Mouse (Mus musculus) thymus, adult 18-20 months (tissue): ENCODE measurements around the gene Scn2a.

Source experiments
- DNase-seq, 2 experiments: peaks; one replicate each; pipeline ENCODE4 v3.0.0; 2022; ENCODE audit warnings: mixed read lengths in 2 of 2

Gene Scn2a

DNA sequence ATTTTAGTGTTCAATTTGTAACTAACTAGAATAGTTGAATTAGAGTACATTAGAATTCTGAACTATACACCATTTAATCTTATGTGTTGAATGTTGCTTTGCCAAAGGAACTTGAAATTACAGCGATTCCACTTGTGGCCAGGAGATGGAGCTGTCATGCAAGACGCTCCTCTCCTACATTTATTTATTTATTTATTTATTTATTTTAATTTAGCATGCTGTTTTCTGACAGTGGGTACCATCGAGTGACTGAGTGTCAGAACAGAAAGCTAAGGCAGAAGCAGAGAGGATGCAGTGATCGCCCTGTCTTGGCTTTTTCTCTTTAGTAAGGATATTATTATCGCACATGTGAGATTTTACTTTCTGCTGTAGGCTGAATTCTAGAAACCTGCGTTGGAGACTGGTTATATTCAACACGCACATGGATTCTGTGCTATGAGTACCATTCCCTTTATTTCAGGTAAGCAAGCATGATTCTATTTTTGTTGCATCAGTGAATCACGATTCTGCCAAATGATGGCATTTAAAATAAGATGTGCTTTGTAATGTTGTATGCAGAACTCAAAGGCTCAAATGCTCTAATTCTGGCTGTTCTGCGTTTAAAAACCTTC lies at the start of gene Scn2a:
Scn2a (plus strand) TSS at position 216 of the 611 bp plus-strand sequence.
- DNase-seq, result no peak

DNA sequence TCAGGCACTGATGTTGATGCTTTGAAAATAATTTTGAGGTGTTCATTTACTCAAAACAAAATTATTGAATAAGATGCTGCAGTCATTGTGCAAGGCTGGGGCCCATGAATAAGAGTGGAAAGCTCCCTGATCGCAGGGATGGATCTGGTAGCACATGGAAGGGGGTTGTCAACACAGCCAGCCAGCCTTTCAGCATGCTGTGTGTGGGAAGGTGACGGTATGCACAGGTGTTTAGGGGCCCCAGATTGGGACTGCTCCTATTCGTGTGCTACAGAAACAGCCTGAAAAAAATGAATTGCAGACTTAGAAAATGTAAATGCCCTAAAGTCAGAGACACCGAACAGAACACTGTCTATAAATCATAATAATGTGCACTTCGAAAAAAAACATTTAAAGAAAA lies 32.9 kb upstream of the Scn2a start:
- DNase-seq, result no peak

DNA sequence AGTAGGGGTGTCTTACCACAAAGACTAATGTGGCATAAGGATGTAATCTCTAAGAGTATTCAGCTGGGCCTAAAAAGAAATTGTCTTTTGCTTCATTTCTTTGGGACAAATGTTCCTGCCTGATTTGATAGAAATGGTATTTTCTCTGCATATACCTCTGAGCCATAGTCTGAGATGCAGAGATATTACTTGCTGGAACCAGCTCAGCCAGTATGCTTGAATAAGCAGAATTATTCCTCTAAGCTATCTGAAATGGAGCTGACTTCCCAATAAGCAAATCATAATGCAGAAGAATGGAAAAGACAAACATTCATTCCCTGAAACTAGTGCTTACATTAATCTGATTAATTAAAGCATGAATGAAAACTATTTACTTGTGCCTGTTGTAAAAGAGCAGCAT lies 12.8 kb upstream of the Scn2a start:
- no peak for DNase-seq

DNA sequence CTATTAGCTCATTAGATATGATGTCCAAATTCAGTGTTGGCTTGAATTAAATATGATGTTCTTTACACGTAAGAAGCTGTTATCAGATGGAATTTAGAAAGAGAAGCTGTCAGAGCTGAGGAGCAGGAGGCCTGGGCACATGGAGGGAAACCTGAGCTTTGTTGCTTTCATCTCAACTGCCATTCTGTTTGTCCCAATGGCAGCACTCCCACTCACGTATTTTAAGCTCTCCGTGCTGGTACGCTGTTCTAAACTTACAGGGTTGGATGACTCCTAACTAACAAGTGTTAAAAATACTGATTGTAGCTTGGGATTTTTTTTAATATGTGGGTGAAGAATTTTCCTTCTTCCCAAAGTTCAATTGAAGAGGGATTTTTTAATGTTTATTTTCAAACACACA lies 8.7 kb upstream of the Scn2a start:
- DNase-seq, result no peak

DNA sequence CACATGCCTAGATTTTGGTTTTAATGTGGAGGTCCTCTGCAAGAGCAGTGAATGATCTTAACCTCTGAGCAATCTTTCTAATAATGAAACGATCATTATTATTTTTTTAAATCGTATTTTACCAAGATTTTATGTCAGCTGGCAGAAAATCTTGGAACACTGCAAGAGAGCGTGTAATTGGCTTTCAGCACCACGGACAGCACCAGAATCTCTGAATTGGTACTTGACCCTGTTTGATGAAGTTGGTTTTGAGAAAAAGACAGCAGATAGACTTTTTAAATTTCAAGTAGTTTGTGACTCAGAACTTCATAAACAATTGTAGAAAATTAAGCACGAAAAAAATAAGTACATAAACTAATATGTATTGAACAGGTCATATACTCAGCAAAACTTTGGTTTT lies 790 bp upstream of the Scn2a start:
- DNase-seq, result no peak

DNA sequence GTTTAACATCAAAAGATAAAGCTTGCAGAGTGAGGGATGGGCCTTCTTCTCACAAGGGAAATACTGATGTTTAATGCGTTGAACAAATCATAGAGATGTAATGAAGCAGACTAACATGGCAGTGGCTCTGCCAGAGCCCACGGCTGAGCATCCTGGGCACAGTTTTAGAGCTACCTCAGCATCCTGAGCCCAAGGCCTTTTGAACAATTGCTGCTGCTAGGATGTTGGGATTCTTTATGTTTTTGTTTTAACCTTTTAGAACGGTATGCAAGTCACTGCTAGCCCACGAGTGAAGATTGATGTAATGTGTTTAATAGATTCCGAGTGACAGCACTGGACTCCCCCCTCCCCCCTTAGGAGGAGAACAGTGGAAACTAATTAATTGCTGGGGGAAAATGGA lies 683 bp downstream of the Scn2a start:
- no peak for DNase-seq

DNA sequence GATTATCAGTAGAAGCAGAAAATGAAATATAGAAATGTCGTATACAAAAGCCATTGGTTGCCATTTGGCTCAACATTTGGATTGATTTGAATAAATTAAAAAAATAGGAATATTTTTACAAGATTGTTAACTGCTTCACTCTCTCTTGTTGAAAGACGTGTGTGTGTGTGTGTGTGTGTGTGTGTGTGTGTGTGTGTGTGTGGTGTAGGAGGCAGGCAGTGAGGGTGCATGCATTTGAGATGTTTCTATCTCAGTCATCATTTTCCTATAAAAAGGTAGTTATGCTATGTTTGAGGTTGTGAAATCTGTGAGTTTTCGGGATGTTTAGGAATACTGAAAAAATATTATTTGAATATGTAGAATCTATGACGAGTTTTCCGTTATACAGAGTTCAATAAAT lies 1.3 kb downstream of the Scn2a start:
- no peak for DNase-seq

DNA sequence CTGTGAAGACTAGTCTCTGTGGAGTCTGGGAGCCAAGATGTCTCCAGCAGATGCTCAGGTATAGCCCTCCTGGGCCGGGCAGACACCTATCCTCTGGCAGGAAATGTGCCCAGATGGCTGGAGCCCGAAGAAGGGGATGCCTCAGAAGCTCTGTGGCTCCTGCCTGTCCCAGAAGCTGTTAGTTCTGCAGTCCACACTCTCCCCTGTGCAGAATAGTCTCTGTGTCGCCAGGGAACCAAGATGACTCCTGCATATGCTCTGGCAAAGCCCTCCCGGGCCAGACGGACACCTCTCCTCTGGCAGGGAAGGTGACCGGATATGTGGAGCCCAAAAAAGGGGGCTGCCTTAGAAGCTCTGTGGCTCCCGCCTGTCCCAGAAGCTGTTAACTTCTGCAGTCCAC lies 32.1 kb downstream of the Scn2a start:
- no peak for DNase-seq

DNA sequence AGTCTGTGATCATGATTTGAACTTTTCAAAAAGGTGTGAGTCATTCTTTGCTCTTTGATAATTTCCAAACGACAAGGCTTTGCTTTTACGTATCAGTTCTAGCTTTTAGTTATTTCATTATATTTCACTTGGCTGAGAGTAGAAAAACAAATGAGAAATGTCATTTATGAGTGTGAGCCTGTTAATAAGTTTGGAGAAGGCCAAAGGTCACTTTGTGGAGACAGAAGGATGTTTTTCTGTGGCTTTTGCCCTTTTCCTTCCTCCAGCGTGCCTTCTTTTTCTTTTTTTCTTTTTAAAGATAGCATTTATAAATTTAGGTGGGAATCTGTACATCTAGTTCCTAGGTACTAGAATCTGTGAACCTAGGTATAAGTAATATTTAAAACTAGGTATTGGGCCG lies 36.5 kb downstream of the Scn2a start:
- DNase-seq, result no peak

DNA sequence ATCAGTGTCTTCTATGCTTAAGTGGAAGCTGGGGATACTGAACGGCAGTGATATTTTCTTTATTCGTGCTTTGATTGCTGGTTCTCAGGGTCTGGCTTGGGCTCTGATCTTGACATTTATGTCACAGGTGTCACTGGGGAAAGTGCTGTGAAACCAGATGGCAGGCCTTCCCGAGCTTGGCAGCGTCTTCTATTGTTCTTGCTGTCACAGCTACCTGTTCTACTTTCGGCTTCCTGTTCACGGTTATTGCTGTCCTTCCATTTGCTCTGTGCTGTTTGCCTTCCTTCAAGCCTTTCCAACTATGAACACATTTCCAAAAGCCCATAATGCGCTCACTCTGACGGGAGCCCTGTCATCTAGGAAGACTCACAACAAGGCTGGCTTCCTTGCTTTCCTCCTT lies 37.9 kb downstream of the Scn2a start:
- no peak for DNase-seq

DNA sequence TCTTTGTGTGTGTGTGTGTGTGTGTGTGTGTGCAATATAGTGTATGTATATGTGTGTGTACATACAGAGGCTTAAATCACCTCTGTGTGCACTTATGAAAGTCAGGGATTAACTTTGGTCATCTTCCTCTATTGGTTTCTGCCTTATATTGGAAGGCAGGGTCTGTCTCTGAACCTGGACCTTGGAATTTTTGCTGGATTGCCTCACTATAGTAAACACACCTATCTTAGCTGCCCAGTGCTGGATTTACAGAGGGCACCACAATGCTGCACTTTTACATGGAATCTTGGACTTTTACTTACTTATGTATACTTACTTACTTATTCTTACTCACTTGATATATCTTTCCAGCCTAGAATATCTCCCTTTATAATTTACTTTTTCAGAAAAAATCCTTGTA lies 43.3 kb downstream of the Scn2a start:
- no peak for DNase-seq

DNA sequence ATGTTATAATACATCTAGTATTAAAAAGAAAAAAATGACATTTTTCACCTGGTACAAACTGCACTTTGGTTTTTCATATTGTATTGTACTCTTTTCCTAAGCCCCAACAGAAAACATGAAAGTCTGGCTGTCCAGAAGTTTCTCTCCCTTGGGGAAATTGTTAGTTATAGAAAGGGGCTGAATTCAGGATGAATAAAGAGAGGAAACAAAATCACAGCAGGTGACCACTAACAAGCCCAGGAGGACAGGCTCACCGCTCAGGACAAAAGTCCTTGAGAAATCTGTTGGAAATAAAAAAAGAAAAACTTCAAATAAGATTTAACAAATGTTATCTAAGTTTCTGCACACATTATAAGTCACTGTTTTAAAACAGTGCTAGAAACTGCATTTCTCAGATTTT lies 43.9 kb downstream of the Scn2a start:
- DNase-seq, result no peak

DNA sequence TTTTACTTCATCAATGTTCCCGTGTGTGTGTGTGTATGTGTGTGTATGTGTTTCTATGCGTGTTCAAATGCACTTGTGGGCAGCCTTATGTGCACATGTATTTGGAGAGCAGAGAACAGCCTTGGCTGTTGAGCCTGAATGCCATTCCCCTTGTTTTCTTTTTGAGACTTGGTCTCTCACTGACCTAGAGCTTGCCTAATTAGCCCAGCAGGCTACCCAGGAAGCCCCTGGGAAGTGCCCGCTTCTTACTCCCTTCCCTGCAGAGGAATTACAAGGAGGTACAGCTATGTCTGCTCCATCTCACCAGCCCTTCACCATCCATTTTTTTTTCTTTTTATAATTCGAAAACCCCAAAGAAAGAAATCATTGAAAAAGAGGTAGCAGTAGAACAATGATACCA lies 44.6 kb downstream of the Scn2a start:
- no peak for DNase-seq

DNA sequence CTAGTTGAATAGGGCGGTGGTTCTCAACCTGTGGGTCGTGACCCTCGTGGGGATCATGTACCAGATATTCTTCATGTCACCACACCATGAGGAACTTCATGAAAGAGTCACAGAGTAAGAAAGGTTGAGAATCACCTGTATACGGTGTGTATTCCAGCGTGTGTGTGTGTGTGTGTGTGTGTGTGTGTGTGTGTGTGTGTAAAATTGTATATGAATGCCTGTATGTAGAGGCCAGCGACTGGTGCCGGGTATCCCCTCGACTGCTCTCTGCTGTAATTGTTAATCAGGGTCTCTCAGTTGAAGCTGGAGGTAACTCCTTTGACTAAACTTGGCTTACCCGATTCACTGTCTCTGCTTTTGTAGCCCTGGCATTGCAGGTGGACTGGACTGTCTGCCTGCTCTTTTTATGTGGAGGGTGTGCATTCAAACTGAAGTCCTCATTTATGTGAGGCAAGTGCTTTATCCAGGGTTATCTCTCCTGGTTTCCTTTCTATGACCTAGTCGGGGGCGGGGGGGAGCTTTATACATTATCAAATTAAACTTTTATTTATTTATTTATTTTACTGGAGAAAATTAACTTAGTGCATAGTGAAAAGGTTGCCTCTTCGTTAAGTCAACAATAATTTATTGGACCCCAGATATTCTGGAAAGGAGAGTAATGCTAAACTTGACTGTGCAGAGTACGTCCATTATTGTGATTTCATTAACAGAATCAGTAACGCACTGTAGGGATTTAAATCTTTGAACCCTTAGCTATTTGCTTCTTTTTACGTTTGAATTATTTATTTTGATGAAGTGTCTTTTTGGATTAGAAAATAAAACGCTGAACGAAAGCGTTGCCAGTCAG lies 47.2 kb downstream of the Scn2a start:
- no peak for DNase-seq

DNA sequence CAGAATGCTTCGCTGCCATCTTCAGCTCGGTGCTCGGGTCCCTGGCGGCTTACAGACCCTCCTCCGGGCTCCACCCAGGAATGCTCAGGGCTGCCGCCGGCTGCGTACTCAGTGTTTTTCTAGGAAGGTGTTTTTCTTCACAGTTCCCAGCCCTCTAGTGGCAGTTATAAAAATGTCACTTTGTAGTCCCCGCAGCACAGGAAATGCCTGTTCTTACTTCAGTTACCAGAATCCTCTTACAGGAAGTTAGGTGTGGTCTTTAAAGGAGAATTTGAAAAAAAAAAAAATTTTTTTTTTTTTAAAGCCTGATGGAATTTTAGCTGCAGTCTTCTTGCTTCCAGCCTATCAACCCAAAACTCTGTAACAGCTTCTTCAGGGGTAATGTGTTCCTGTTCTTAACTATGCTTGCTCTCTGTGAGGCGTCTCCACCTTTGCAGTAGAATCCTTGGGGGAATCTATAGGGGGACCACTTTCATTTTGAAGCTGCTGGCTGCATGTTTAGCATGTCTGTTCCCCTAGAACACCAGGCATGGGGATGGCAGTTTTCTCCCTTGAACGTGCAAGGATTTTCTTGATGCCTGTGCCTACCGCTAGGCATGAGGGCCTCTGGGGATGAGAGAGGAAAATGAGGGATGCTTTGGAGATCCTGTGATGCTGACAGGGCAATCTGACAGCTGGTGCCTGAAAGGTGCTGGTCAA lies 48.0 kb downstream of the Scn2a start:
- peak; percentile 11 to 19 for DNase-seq

DNA sequence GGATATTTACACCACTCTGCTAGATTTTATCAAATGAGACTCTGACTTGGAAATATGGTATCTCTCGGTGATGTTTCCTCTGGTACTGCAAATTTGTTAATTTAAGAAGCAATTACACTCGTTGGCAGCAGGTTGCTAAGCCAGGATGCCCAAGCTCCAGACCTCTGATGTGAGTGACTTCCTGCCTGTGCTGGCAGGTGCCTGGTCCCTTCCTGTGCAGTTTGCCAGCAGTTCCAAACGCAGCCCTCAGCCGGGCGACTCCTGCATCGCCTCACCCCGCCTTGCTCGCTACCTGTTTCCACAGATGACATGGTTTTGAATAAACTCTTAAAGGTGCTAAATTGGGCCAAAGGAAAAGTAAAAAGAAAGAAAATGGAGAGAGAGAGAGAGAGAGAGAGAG lies 49.0 kb downstream of the Scn2a start:
- DNase-seq, result no peak

DNA sequence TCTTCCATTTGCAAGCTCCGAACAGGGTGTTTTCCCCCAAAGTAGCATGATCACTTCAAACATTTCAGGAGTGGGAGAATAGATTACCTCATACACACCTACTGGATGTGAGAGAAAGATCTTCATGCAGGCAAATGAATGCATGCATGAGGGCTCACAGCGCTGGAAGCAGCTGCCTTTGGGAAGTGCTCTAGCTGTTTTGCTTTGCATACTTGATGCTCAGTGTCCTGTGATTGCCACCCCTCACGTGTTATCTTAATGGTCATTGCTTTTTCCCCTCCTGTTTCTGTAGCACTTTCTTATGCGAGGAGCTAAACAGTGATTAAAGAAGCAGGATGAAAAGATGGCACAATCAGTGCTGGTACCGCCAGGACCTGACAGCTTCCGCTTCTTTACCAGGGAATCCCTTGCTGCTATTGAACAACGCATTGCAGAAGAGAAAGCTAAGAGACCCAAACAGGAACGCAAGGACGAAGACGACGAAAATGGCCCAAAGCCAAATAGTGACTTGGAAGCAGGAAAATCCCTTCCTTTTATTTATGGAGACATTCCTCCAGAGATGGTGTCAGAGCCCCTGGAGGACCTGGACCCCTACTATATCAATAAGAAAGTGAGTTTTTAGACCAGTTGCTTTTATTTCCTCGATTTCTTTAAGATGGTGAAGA lies 49.7 kb downstream of the Scn2a start:
- no peak for DNase-seq

DNA sequence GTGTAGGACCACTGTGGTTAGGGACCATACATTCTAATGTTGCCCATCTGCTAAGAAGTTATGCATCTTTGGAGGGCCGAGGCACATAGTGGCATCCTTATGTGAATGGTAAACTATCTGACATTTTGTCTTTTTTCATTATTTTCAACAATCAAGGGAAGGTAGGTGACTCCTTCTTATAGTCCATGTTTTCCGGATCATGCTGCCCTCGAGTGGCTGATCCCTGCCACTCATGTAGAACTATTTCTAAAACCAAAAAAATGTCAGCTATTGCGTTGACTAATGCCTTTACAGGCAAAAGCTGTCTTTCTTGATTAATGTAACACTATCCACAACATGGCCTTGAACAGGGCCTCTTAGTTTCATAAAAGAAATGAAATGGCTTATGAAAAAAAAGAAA lies 59.0 kb downstream of the Scn2a start:
- no peak for DNase-seq

DNA sequence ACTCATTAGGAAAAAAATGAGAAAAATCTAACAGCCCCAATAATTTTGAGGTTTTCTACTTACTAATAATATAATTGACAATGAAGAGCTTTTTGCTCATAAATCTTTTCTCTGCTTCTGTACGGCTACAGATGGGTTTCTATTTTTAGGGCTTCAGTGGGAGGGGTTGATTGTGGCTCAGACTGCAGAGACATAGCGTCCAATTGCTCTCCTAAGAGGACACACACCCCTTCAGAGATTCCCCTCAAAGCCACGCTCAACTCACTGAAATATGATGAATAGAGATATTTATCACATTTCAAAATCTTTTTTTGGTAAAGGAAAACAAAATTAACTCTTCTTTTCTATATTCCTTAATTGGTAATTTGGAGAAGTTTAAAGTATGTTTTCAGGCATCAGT lies 64.6 kb downstream of the Scn2a start:
- DNase-seq, result no peak

DNA sequence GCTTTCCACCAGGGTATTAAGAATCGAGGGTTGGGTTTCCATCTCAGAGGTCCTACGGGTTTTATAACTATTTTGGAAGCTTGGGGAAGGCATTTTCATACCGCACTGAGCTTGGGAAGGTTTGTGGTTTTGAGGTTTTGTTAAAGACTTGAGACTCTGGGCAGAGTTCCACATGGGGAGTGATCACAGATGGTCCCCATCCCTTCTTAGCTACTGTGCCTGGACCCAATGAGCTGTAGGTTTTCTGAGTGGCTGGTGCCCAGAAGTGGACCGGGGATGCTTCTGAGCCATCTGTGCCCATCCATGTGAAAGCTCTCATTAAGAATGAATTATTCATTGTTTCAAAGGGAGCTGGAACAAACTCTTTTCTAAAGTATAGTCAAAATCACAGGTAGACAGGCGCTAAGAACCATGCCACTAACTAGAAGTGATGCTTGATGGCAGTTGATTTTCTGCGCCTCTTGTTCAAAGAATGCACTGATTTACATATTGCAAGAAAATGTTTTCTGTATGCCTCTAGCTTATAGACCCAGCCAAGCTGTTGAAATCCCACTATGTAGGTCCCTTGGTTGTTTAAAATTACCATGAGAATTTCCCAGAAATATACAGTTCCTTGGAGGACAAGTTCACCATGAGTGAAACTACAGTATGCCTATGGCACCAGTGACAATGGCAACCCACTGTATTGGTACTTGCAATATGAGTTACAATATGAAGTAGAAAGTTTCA lies 70.0 kb downstream of the Scn2a start:
- DNase-seq, result no peak

DNA sequence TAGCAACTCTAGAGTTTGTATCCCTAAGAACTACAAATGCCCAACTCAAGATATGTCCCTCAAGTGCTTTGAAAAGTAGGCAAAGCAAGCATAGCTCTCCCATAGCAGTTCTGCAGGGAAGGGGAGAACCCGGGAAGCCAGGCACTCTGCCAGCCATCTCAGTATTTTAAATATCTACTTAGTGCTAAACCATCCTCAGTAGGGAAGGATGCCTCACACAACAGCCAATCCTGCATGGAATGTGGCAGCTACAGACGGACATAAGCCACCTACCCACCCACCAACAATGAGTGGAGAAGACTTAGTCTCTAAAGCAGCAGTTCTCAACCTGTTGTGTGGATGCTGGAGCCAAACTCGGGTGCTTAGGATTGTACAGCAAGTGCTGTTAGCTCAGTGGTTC lies 73.9 kb downstream of the Scn2a start:
- no peak for DNase-seq

DNA sequence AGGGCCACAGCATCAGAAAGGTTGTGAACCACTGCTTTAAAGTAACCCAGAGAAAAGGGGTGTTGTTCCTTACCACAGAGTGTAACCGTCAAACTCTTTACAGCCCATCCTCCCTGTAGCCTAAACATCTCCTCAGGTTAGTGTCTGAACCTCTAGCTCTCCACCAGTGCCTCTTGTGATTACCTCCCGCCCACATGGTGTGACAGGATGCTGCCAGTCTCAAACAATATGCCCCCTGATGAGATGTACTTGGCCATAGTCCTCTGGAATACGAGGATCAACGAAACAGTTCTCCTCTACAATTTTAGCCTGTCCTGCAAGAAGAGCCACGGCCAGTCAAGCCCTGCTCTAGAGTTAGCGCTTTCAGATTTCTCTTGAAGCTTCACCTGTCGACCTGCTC lies 74.5 kb downstream of the Scn2a start:
- no peak for DNase-seq

DNA sequence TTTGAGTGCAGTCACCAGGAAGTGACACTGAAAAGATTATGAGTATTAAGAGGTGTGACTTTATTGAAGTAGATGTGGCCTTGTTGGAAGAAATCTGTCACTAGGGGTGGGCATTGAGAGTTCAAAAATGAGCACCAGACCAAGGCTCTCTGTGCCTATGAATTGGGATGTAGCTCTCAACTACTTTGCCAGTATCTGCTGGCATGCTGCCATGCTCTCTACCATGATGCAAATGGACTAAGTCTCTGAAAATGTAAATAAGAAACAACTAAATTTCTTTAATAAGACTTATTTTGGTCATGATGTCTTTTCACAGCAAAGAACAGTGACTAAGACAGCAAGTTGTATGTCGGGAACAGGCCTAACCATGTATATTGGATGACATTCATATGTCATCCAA lies 79.7 kb downstream of the Scn2a start:
- no peak for DNase-seq
